Mouse (Mus musculus): ENCODE results near the gene Brcc3. TPM values are rescaled to one million over a fixed set of nuclear protein-coding genes. Genes with fewer than 3 reads are reported as not detected.

Brcc3 gene
- polyA plus RNA-seq (2014; fragmentation: Nextera tagmentation; extraction: Ambion mirVana): 73.9 and 75.6 TPM in 2 replicates

DNA sequence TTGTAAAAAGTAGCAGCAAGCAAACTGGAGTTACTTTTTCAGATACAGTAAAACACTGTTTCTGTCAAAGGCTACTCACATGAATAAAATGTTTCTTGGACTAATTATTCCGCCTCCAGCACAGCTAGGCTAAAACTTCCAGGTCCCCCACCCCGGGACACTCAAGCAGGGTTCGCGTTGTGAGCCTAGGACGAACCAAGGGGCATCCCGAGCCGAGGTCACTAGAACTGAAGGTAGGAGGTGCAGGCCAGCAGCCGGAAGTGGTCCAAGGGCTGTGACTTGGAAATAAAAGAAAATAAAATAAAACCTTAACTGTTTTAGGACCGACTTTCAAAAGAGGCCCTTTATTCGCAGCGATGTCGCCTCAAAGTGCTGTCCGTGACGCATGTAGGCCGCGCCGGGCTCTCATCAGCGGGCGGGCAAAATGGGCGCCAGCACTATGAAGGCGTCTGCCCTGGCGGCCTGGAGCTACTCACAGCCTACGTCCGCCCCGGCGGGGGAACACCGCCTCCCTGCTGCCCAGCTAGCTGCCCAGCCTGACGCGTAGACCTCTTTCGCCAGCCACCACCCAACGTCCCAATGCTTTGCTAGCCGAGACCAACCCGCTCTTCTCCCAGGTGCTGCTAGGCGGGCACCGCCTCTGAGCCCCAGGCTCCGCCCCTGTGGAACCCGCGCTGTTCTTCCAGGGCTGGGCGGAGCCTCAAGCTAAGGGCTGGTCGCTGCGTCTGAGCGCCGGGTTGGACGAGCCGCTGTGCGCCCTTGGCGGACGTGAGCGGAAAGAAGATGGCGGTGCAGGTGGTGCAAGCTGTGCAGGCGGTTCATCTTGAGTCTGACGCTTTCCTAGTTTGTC is at the start of gene Brcc3, which contains the start of the genes Cmc4 and Mtcp1:
Gene Brcc3 (plus strand): TSS at position 693 of the 850 bp plus-strand sequence.
Gene Cmc4 (minus strand): TSS at position 649 of the 850 bp plus-strand sequence.
Gene Mtcp1 (minus strand): TSS at position 653 of the 850 bp plus-strand sequence.
- Histone ChIP-seq H3K27me3 (ENCODE audit: control insufficient read depth, insufficient read depth, low read length) (no peaks in the 10 kb centered on the region), H3K9ac (replicated peaks; ENCODE audit: low read length) (peak within 1 kb of the TSS; percentile 66), H3K4me3 (ENCODE audit: low read depth, low read length) (peak within 1 kb of the TSS; percentile 48), H3K27ac (replicated peaks; ENCODE audit: low read depth, low read length) (peak within 1 kb of the TSS; percentile 79), H3K9me3 (replicated peaks; ENCODE audit: control insufficient read depth, low read length) (no peaks in the 10 kb centered on the region), H3K4me1 (ENCODE audit: control insufficient read depth, insufficient read depth, low read length) (no peaks in the 10 kb centered on the region), H3K36me3 (replicated peaks; ENCODE audit: control insufficient read depth, insufficient read depth, low read depth, low read length) (no peaks in the 10 kb centered on the region), H3K4me2 (ENCODE audit: low read depth, low read length) (peak within 1 kb of the TSS; percentile 32)
- WGBS: 19% methylated on average over 45 of the region's 52 CpGs
- DNase-seq (ENCODE audit: low spot score) (peak; percentile 89), ATAC-seq (replicated peaks; ENCODE audit: insufficient number of reproducible peaks, low FRiP score, low TSS enrichment, low read depth) (peak; percentile 99)

DNA sequence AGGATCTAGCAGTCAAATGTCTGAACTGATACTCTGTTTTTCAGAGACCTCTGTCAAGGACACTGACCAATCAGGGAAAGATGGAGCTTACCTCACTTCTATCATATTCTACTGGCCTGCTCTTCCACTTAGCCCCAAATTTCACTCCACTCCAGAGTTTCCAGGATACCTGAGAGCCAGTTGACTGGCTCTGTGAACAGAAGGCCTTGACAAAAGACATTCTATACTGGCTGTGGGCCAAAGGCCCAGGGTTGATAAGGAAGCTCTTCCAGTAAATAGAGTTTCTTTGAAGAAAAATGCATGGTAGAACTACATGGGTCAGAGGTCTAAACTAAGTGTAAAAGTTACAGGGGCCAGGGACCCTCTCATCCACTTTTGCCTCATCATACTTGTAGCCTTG is 46.2 kb upstream of the Brcc3 start:
- Histone ChIP-seq H3K36me3 (replicated peaks; ENCODE audit: control insufficient read depth, insufficient read depth, low read depth, low read length) (no peaks in the 10 kb centered on the region), H3K27me3 (ENCODE audit: control insufficient read depth, insufficient read depth, low read length) (no peaks in the 10 kb centered on the region), H3K4me2 (ENCODE audit: low read depth, low read length) (no peak overlapping the region), H3K4me1 (ENCODE audit: control insufficient read depth, insufficient read depth, low read length) (no peaks in the 10 kb centered on the region), H3K27ac (replicated peaks; ENCODE audit: low read depth, low read length) (no peak overlapping the region), H3K9me3 (replicated peaks; ENCODE audit: control insufficient read depth, low read length) (no peaks in the 10 kb centered on the region), H3K9ac (replicated peaks; ENCODE audit: low read length) (no peak overlapping the region), H3K4me3 (ENCODE audit: low read depth, low read length) (no peak overlapping the region)
- DNase-seq (ENCODE audit: low spot score) (no peak), ATAC-seq (replicated peaks; ENCODE audit: insufficient number of reproducible peaks, low FRiP score, low TSS enrichment, low read depth) (no peak)

DNA sequence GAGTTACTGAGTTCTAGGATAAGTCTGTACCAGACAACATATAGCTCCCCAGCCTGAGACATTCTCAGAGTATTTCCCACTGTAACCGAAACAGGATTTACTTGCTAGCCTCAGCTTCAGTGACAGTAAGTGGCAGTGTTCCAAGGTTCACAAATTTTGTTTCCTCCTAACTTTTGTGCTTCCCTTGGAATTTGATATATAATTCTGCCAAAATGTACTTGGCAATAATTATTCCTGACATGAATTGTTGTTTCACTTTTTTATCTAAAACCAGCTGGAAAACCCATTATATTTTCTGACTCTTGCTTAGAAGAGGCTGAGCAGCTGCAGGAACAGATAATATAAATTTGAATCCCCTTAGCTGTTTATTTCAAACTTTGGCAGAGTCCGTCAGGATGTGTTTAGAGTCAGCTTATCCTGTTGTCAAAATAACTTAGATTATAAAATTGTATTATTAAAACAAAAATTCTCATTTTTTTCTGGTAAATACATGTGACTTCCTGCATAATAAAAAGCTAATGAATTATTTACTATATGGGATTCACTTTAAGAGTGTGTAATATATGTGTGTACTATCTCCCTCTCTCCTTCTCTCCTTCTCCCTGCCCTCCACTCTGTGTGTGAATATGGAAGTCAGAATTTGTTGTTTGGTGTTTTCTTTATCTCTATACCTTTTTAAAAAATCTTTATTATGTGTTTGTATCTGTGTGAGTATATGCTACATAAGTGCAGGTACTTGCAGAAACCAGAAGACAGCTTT is 43.6 kb upstream of the Brcc3 start:
- DNase-seq (ENCODE audit: low spot score): no peak
- no peak overlapping the region for H3K27ac ChIP-seq (replicated peaks; ENCODE audit: low read depth, low read length)
- no peak overlapping the region for H3K4me2 ChIP-seq (ENCODE audit: low read depth, low read length)
- no peaks in the 10 kb centered on the region for H3K27me3 ChIP-seq (ENCODE audit: control insufficient read depth, insufficient read depth, low read length)
- no peak overlapping the region for H3K4me3 ChIP-seq (ENCODE audit: low read depth, low read length)
- 90% methylated on average over 2 of the region's 2 CpGs for WGBS
- no peaks in the 10 kb centered on the region for H3K9me3 ChIP-seq (replicated peaks; ENCODE audit: control insufficient read depth, low read length)
- no peaks in the 10 kb centered on the region for H3K4me1 ChIP-seq (ENCODE audit: control insufficient read depth, insufficient read depth, low read length)
- H3K36me3 ChIP-seq (replicated peaks; ENCODE audit: control insufficient read depth, insufficient read depth, low read depth, low read length): no peaks in the 10 kb centered on the region
- no peak overlapping the region for H3K9ac ChIP-seq (replicated peaks; ENCODE audit: low read length)
- no peak for ATAC-seq (replicated peaks; ENCODE audit: insufficient number of reproducible peaks, low FRiP score, low TSS enrichment, low read depth)

DNA sequence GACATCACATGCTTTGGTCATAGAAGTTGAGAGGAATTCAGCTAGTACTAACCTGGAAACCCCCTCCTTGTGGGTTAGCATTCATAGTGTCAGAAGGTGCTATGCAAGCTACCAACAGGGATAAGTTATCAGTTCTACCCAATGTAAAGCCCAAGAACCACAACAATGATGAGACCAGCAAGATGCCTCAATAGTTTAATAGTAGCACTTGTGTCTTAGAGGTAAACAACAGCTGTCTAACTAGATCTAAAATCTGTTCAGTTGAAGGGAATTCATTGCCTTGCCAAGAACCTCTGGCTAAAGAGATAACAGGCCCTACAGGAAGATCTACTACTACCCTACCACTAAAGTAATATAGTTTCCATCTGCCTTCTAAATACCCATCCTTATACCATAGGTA is 39.6 kb upstream of the Brcc3 start:
- no peak for ATAC-seq (replicated peaks; ENCODE audit: insufficient number of reproducible peaks, low FRiP score, low TSS enrichment, low read depth)

DNA sequence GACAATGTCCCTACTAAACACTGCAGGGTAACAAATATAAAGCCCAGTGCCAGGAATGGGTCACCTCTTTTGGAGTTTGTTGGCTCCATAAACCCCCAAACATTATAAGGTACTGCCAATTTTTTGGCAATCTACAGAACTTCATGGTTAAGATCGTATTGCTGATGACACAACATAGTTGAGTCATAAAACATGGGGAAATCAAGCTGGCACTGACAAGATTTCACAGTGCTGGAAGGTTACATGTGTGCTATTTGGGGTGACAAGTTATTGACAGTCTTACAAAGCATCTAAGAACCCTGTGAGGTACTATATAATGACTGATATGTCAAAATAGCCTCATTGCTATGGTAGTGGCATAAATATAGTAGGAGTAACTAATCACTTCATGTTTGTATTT is 35.3 kb upstream of the Brcc3 start:
- Histone ChIP-seq H3K4me1 (ENCODE audit: control insufficient read depth, insufficient read depth, low read length) (no peaks in the 10 kb centered on the region), H3K4me3 (ENCODE audit: low read depth, low read length) (no peak overlapping the region), H3K27me3 (ENCODE audit: control insufficient read depth, insufficient read depth, low read length) (no peaks in the 10 kb centered on the region), H3K27ac (replicated peaks; ENCODE audit: low read depth, low read length) (no peak overlapping the region), H3K4me2 (ENCODE audit: low read depth, low read length) (no peak overlapping the region), H3K9me3 (replicated peaks; ENCODE audit: control insufficient read depth, low read length) (no peaks in the 10 kb centered on the region), H3K9ac (replicated peaks; ENCODE audit: low read length) (no peak overlapping the region), H3K36me3 (replicated peaks; ENCODE audit: control insufficient read depth, insufficient read depth, low read depth, low read length) (no peaks in the 10 kb centered on the region)
- DNase-seq (ENCODE audit: low spot score) (no peak), ATAC-seq (replicated peaks; ENCODE audit: insufficient number of reproducible peaks, low FRiP score, low TSS enrichment, low read depth) (no peak)
- 85% methylated on average over 1 of the region's 1 CpGs for WGBS

More for the DNA sequence above, 39.6 kb upstream of the Brcc3 start:
- H3K9ac ChIP-seq (replicated peaks; ENCODE audit: low read length): no peak overlapping the region
- H3K9me3 ChIP-seq (replicated peaks; ENCODE audit: control insufficient read depth, low read length): no peaks in the 10 kb centered on the region
- H3K4me2 ChIP-seq (ENCODE audit: low read depth, low read length): no peak overlapping the region
- H3K4me1 ChIP-seq (ENCODE audit: control insufficient read depth, insufficient read depth, low read length): no peaks in the 10 kb centered on the region
- H3K27me3 ChIP-seq (ENCODE audit: control insufficient read depth, insufficient read depth, low read length): no peaks in the 10 kb centered on the region
- H3K27ac ChIP-seq (replicated peaks; ENCODE audit: low read depth, low read length): no peak overlapping the region
- no peak overlapping the region for H3K4me3 ChIP-seq (ENCODE audit: low read depth, low read length)
- no peak for DNase-seq (ENCODE audit: low spot score)
- no peaks in the 10 kb centered on the region for H3K36me3 ChIP-seq (replicated peaks; ENCODE audit: control insufficient read depth, insufficient read depth, low read depth, low read length)

DNA sequence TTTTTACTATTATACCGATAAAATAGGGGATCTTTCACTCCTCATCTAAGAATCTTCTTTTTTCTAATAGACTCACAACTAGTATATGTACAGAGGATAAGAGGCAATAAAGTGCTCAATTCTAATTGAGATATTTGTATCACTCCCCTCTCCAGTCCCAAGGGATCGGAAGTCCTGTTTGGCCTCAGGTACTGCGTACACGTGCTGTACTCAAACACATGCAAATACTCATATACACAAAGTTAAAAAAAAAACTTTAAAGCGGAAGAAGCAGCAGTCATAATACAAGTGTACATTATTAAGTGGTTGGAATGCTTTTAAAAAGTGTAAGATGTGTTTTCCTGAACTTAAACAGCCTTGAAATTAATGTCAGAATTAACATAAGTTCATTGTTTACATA is 34.7 kb upstream of the Brcc3 start:
- DNase-seq (ENCODE audit: low spot score) (no peak), ATAC-seq (replicated peaks; ENCODE audit: insufficient number of reproducible peaks, low FRiP score, low TSS enrichment, low read depth) (no peak; the same call in 1 of the 2 replicates)
- no peak overlapping the region for H3K4me3 ChIP-seq (ENCODE audit: low read depth, low read length)
- no peaks in the 10 kb centered on the region for H3K27me3 ChIP-seq (ENCODE audit: control insufficient read depth, insufficient read depth, low read length)
- no peak overlapping the region for H3K4me2 ChIP-seq (ENCODE audit: low read depth, low read length)
- H3K9me3 ChIP-seq (replicated peaks; ENCODE audit: control insufficient read depth, low read length): no peaks in the 10 kb centered on the region
- no peaks in the 10 kb centered on the region for H3K4me1 ChIP-seq (ENCODE audit: control insufficient read depth, insufficient read depth, low read length)
- H3K27ac ChIP-seq (replicated peaks; ENCODE audit: low read depth, low read length): no peak overlapping the region
- WGBS: 72% methylated on average over 5 of the region's 5 CpGs
- no peak overlapping the region for H3K9ac ChIP-seq (replicated peaks; ENCODE audit: low read length)
- H3K36me3 ChIP-seq (replicated peaks; ENCODE audit: control insufficient read depth, insufficient read depth, low read depth, low read length): no peaks in the 10 kb centered on the region

DNA sequence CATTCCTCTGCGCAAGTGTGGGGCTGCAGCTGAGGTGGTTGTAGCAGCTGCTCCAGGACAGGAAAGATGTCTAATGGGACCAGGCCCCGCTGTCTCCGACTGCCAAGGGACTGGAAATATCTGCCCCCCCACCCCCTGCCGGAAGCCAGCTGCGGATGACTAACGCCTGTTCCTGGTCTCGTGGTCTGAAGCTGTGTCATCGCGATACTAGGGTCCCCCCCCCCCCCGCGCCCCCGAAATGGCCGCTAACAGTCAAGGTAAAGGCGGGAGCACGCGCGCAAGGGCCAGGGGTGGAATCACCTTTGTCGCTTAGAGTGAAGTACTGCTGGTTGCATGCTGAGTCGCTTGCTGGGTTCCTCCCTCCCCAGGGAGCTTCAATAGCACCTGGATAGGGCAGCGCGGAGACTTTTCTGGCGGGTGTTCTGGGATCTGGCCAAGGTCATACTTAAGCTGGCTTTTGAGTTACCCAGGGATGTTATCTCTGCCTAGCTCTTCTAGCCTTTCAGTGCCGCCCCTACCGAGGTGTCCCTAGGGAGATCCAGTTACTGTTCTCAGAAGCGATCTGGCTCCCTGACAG is 34.1 kb upstream of the Brcc3 start, which contains the start of the genes Fundc2 and F8:
Gene Fundc2 (plus strand): TSS at position 205 of the 577 bp plus-strand sequence.
Gene F8 (minus strand): TSS at position 421 of the 577 bp plus-strand sequence.
- Histone ChIP-seq H3K9me3 (replicated peaks; ENCODE audit: control insufficient read depth, low read length) (no peaks in the 10 kb centered on the region), H3K4me2 (ENCODE audit: low read depth, low read length) (peak within 1 kb of the TSS; percentile 39), H3K4me1 (ENCODE audit: control insufficient read depth, insufficient read depth, low read length) (no peaks in the 10 kb centered on the region), H3K27ac (replicated peaks; ENCODE audit: low read depth, low read length) (no peak within 1 kb of the TSS; the same call in 1 of the 2 replicates), H3K36me3 (replicated peaks; ENCODE audit: control insufficient read depth, insufficient read depth, low read depth, low read length) (no peaks in the 10 kb centered on the region), H3K9ac (replicated peaks; ENCODE audit: low read length) (peak within 1 kb of the TSS; percentile 71), H3K27me3 (ENCODE audit: control insufficient read depth, insufficient read depth, low read length) (no peaks in the 10 kb centered on the region), H3K4me3 (ENCODE audit: low read depth, low read length) (peak within 1 kb of the TSS; percentile 40)
- ATAC-seq (replicated peaks; ENCODE audit: insufficient number of reproducible peaks, low FRiP score, low TSS enrichment, low read depth) (peak; percentile 89), DNase-seq (ENCODE audit: low spot score) (peak; percentile 79)
- WGBS: 12% methylated on average over 24 of the region's 25 CpGs
